Mouse (Mus musculus) adrenal gland, postnatal 14 days (tissue): ENCODE data around the gene Utp4. TPM values are rescaled to one million over a fixed set of nuclear protein-coding genes. Genes with fewer than 3 reads are reported as not detected.
"Not testable (repeated sequence)": the region's sequence is repeated elsewhere in the genome, so short reads cannot be mapped to it uniquely, and the experiment has no call there.

Source experiments
- DNase-seq: peaks from one replicate; pipeline ENCODE4 v3.0.0; 2021; ENCODE audit warnings: mixed read lengths
- long read RNA-seq, 2 experiments: library from polyadenylated mRNA; stranded (forward); transcript quantifications; one replicate each; pipeline ENCODE4 v2.0.0; 2021
- total RNA-seq: library from RNA; stranded (reverse); gene quantifications from 2 replicates; pipeline ENCODE4 v1.2.3, GENCODE M21; 2021

Utp4 gene
- 47.2 and 49.9 TPM in 2 replicates for total RNA-seq
- long read RNA-seq, experiment 1, transcript Utp4-201 (17 exons, 2,232 nt), result major isoform, 45 of 58 reads
- long read RNA-seq, experiment 1, partial matches to known transcripts, result 7 of 58 reads
- long read RNA-seq, experiment 1, other reads (novel, unspliced or antisense), result 6 of 58 reads
- long read RNA-seq, experiment 2, transcript Utp4-201 (17 exons, 2,232 nt), result major isoform, 43 of 58 reads
- long read RNA-seq, experiment 2, partial matches to known transcripts, result 7 of 58 reads
- long read RNA-seq, experiment 2, other reads (novel, unspliced or antisense), result 8 of 58 reads

DNA sequence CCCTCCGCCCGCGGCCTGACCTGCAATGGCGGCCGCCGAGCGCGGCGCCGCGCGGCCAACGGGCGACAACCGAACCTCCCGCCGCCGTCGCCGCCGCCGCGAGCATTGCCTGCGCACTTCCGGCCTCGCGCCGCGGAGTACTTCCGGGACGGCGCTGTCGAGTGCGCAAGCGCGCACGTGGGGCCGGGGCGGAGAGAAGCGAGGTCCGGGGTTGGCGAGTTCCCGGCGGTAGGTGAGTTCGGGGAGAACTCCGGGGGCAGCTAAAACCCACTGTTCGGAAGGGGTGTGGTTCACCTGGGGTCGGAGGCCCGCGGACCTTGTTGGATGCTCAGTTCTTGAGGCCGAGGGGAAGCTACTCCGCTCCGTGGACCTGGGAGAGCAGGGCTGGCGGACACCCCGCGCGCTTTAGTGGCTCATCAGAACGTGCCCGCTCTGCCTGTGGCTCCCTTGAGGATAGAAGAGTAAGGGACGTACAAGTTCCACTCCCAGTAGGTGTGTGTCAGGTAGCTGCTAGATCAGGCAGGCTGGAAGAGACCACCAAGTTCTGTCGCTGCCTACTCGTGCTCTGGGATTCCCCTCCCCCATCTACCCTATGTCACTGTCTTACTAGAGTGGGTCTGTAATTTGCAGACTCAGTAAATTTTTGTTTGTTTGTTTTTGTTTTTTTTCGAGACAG lies at the start of gene Utp4:
Gene Utp4, plus strand, starts transcription at position 156 of the 676 bp plus-strand sequence.
- DNase-seq, result peak; percentile 94

DNA sequence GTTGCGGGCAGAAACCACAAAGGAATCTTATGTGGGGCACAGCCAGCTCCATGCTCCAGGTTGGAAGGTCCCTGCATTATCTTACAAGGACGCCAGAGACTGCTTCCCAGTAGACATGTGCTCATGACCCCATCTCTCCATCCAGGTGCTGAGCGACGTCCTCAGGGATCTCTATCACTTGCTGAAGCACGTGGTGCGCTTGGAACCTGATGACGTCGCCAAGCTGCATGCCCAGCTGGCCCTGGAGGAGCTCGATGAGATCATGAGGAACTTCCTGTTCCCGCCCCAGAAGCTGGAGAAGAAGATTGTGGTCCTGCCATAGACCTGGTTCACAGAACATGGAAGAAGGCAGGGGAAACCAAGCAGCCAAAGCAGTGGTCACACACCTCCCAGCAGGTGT lies 43.4 kb upstream of the Utp4 start:
- no peak for DNase-seq

DNA sequence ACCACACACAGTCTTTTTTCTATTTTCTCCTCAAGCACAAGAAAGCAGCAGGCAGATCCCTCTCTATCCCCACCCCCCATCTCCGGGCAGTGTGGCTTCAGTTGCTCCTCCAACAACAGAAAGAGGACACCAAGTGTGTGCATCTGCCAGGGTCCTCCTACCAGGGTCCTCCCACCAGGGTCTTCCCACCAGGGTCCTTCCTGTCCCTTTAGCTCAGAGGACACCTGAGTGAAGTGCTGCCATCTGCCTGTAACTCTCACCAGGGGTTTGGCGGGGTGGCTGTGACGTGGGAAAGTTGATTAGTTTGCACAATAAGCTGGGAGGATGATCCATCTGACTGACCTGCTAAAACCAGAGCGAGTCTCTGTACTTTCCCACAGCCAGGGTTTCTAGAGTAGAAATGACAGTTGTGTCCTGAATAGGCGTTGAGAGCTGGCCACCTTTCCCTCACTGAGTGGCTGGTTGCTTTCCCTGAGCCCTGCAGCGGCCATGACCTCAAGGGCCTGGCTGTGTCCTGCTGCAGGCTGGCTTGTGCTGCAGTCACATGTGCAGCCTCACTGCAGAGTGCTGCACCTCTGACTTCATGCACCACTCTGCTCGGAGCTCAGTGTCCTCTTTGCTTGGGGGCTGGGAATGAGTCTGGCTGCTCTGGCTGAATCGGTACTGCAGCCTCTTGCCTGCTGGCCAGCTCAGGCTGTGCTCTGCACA lies 38.7 kb upstream of the Utp4 start:
- DNase-seq, result peak; percentile 61

DNA sequence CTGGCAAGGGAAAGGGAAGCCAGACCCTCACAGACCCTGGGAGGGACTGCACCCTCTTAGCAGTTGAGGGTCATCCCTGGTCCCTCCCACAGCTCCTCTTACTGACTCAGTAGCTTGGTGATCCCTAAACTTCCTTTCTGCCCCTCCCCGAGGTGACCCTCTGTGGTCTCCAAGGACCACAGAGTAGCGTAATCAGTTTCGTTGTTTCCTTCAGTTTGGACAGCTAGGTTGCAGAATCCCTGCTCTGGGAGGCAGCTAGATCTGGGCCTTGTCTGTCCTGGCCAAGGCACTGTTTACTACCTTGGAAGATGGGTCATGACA lies 38.2 kb upstream of the Utp4 start:
- DNase-seq, result peak; percentile 46

DNA sequence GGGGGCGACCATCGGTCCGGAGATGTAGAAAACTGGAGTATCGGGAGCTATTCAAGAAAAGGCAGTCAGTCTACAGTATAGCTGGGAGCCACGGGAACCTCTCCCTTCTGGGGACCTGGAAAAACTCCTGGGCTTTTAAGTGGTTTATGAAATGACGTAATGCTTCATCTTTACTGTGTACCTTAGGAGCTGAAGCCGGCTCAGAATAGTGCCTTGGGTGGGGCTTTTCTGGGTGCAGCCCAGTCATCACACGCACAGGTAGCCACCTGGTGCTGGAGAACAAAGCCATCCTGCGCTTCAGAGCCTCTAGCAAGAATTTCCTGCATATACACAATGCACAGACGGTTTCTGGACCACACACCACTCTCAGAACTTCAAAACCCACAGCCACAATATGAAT lies 30.6 kb upstream of the Utp4 start:
- no peak for DNase-seq

DNA sequence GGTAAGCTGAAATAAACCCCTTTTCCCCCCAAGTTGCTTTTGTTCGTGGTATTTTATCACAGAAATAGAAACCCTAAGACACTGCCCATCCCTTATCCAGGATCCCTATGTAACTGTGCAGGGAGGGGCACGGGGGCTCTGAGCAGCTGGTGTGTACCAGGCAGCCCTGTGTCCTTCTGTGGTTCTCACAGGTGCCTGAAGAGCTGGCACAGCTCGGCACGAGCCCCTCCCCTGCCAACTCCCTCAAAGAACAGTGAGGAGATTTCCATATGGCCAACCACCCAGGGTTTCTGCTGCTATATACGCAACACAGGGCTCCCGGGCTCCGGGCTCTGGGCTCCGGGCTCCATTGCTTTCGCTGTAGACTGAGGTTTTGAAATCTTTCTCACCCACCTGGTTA lies 28.1 kb upstream of the Utp4 start:
- DNase-seq, result no peak

DNA sequence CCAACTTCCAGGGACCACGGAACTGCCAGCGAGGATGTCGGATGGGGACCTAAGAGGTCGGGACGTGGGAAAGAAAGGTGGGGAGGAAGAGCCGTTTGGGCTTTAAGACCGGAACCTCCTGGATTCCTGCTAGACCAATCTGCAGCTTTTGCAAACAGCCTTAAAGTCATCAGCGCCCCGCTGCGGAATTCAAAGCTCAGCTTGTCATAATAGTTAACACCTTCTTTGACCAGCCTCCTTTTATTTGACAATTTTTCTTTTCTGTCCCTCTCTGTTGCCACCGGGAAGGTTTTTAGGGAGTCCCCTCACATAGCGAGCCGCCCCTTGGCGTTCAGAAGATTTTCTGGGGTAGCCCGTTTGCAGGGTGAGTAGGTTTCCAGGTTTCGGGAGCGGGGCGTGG lies 23.4 kb upstream of the Utp4 start, which contains the start of gene Has3:
Gene Has3, plus strand, starts transcription at position 192 of the 400 bp plus-strand sequence.
- no peak for DNase-seq

DNA sequence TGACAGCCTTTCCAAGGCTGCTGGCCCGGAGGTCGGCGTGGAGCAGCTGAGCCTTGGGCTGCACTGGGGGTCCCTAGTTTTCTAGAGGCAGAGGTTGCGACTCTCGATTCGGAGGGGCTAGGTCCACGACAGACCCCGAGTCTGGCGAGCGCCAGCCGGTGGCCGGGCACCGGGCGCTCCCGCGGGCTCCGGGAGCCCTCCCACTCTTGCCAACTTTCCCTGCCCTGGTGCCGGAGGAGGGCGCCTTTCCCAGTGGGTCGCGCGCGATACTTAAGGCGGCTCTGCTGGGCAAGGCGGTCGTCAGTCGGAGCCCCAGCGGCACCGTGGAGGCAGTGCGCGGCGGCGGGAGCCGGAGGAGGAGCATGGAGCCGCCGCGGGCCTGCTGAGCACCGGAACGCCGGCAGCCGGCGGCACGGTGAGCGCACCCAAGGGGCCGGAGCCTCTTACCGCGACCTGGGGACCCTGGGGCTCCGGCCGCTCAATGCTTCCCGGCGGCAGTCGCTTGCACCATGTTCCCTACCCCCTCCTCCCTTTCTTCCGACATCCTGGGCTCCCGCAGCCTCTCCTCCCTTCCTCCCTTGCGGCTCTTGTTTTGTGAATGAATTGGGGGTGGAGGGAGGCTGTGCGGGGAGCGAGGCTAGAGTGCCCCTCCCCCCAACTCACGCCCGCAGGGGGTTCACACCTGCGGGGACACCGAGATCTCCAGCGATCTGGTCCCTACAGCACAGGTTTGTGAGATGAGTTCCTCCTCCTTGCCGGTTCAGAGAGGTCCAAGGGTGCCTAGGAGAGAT lies 22.7 kb upstream of the Utp4 start:
- DNase-seq, result peak; percentile 82

DNA sequence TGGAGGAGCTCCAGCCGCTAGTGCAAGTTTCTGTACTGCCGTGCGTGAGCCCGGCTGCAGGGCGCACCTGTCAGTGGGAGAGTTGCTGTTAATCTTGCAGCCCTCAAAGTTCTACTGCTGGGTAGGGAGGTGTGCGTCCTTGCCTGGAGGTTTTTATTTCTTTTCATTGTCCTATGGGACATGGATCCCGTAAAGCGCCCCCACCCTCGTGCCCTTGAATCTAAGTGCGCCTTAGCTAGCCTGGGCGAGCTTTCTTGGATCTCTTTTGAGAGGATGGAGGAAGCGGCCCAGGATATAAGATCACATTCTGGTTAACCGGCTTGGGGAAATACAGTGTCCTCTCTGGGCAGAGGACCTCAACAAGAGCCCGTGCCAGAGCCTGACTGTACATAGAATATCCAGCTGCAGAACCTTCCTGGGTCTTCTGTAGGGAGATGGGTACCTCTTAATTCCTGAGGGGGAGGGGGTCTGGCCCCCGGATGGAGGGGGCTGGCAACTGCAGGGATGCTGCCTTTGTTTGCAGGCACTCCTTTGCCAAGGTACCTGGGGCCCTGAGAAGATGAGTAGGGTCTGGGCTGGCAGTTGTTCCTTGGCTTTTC lies 22.0 kb upstream of the Utp4 start:
- no peak for DNase-seq

DNA sequence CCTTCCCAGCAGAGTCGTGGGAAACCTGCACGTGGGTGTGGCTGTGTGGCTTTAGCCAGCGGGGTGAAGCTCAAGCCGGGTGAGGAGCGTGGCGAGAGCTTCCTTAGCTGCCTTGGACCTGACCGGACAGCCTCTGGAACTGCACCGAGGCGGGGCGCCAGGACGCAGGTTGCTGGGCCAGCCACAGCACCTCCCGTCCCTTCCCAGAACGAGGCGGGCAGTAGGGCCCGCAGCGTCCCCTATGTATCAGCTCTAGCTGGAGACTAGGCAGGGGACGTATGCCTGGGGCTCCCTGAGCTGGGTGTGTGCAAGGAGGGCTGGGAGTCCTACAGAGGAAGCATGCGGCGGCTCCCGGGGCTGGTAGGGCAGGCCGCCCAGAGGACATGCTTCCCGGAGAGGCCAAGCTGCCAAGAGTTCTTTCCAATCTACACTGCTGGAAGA lies 21.5 kb upstream of the Utp4 start:
- peak; percentile 79 for DNase-seq

DNA sequence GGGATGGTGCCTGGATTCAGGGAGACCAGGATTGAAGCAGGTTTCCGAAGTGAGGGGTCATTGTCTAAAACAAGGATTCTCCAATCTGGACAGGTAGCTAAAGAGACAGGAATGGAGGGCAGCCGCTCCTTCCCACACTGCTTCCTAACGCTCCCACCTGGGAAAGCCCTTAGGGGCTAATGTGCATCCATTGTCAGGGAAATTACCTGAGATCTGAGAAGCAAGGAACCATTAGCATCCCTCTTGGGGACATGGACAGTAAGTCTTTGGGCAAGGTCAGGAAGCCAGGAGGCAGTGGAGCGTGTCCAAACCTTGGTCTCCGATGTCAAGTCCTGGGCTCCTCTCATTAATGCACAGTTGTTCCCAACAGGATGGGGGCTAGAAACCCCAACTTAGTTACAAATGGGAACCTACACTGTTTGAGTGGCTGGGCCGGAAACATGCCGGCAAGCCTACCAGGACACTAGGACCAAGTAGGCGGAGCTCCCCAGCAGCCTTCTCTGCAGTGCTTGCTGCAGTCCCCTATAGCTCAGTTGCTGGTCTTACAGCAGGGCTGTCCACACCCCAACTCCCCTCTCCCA lies 20.9 kb upstream of the Utp4 start:
- DNase-seq, result no peak

DNA sequence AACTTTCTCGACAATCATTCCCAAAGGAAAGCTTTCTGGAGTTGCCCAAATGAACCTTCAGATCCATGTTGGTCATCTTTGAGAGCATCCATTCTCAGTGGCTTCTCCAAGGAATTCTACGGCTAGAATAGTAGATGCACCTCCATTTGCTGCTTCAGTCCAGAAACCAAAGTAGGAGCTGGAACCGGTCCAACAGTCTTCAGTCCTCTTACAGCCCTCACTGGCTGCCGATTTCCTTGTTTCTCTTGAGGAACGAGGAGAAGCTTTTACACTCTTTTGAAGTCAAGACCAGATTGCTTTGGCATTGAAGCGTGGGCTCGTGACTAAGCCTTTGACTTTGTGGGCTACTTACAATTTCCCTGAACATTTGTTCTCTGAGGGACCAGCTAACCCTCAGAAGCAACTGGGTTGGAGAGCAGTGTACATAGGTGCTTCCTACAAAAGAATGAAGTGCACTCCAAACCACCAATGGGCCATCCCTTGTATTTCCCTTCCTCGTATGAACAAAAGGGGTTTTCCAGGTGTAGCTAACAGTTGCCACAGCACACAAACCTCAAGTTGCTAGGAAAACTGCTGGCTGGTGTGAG lies 13.2 kb upstream of the Utp4 start:
- no peak for DNase-seq

DNA sequence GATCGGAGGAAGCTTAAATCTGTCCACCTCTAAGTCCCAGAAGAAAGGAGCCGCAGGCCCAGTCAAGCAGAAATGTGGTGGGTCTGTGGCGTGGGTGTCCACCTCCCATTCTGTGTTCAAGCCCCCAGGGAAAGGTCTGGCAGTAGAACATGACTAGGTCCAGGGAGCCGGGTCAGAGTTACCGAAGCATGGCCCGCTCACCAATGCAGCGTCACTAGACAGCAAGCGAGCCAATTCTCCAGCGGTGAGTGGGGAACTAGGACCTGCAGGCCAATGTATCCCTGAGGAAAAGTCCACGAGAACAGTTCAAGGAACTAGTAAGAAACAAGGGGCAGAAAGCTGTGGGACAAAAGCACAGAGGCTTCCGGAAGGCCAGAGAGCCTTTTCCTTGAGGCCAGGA lies 9.3 kb upstream of the Utp4 start:
- not testable (repeated sequence) for DNase-seq

DNA sequence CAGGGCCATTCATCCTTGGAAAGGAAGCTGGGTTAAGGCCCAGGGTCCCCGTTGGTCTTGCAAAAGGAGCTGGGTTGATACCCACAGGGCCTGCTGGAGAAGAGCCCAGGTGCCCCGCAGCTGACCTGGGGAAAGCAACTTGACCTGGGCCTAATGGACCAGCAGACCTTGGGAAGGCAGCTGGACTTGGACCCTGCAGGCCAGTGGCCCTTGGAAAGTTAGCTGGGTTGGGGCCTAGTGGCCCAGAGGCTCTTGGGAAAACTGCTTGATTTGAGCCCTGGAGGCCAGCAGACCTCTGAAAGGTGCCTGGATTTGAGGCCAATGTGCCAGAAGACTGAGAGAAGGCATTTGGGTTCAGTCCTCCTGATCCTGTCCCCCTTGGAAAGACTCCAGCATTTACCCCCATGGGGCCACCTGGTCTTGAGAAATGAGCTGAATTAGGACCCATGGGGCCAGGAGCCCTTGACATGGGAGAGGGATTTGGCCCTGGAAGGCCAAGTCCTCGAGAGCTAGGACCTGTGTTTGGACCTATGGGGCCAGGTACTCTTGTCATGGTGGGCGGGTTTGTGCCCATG lies 8.5 kb upstream of the Utp4 start:
- DNase-seq, result peak; percentile 76

DNA sequence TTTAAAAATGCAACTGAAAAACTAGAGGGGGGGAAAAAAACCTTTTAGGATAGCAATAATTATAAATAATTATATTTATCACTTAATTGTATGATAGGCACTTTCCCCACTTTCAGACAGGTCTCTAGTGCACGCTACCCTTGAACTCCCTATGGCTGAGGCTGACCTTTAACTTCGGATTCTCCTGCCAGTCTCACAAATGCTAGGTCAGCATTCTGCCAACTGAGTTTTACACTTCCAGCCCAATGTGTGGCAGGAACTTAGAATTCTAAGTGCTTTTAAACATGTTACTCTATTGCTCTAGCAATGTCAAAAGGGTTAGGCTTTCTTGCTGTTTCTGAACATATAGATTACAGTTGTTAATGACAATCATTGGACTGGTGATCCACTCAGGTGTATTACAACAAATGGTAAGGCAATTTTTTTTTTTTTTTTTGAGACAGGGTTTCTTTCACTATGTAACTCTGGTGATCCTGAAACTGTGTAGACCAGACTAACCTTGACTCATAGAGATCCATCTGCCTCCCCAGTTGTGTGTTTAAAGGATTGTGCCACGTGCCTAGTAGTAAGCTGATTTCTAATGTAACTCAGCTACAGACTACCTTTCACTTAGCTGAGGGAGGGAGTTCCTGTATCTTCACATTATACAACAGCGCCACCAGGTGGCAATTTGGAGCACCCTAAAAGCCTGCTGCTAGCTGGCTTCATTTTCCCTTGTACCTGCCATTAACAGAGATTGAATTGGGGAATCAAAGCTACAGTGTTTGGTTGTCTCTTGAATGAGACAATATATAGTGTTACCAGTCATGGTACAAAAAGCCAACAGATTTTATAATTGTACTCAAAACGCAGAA lies 5.9 kb upstream of the Utp4 start:
- peak; percentile 90 for DNase-seq

DNA sequence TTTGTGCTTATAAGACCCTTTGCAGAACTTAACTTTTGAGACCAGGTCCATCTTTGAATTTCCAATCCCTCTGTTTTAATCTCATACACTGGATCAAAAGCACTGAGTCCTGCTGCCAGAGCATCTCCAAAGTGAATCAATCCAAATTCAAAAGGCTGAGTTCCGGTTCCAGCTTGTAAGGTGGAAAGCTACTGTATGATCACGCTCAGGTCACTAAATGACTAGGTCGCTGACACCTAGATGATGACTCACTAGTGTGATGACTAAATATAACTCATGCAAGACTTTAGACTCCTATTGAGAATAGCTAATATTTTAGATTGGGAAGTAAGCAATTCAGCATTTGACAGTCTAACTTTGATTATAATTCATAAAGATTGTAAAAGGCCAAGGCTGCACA lies 4.6 kb upstream of the Utp4 start:
- no peak for DNase-seq

DNA sequence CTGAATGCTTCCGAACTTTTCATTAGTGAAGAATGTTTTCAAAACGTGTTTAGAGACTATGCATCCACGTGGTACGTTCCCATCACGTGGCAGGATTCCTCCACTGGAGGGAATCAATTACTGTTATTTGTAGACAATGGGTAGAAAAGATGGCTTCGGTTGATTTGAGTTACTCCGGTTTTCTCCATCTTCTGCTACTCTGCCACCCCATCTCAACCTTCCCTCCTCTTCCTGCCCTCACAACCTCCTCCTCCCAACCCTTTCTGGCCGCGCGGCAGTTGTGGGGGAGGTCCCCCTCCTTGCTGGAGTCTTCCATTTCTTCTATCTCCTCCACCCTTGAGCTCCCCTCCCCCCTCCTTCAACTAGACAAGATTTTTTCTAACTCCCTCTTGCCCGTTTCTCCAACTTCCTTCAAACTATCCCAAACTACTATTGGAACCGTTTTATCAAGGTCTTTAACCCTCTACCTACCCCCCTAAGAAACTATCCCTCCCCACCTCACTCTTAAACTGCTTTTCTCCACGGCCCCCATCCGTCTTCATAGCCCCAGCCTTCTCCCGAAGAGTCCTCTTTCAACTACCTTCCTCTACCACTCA lies 1.1 kb upstream of the Utp4 start:
- DNase-seq, result peak; percentile 63

DNA sequence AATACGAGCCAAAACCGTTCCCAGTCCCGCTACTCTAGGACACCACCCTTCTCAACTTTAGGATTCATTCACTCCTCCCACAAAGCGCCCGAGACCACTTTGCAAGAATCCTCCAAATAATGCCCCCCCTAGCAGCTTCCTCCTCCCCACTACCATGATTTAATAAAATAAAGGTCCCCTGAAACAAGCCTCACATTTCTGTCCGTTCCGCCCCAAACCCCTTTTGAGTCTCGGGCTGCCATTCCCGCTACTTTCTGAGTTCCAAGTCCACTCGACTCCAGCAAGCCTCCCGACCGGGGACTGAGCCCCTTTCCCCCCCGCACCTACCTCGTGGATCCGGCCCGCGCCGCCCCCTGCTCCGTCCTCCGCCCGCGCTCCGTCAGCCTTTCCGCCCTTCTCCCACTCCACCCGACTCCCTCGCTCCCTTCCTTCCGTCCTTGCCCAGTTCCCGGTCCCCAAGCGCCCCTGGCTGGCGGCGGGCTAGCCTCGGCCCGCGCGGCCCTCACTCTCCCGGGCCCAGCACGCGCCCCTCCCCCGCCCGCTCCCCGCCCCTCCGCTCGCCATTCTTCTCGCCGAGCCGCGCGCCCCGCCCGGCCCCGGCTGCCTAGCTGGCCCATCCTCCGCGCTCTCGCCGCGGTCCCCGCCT lies 507 bp upstream of the Utp4 start:
- DNase-seq, result peak; percentile 75

DNA sequence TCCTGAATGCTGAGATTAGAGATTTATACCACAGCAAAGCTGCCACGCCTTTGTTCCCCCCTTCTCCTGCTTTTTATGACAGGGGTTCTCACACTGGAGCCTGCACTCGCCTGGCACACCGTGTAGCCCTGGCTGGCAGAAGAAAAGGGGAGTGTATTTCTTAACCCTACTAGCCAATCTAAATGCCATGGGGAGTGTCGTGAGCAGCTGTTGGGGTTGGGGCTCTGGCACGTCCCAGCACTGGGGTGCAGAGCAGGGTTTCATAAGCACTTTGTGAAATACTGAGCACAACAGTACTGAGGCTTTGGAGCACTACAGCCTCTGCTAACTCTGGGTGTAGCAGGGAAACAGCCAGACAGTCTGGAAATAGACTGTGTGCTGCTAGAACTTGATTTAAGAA lies 6.0 kb downstream of the Utp4 start:
- no peak for DNase-seq
